Mouse (Mus musculus): ENCODE results near the gene Abhd14a. TPM values are rescaled to one million over a fixed set of nuclear protein-coding genes. Genes with fewer than 3 reads are reported as not detected.

The Abhd14a gene
- total and polyA plus RNA-seq, 2 experiments from 2014 or later: 54.4 to 84.1 TPM

GRCm38 (mm10) chr9:106481075-106481474 is 33.6 kb upstream of the Abhd14a start:
- no peak overlapping the region for H3K4me3 ChIP-seq (ENCODE audit: low read depth, low read length)
- H3K27me3 ChIP-seq (ENCODE audit: insufficient read depth, low read length): no peaks in the 10 kb centered on the region
- TF ChIP-seq CTCF (IDR thresholded peaks at IDR 0.05; ENCODE audit: low read depth): no peak
- DNase-seq (no peak), ATAC-seq (no peak)
- no peak overlapping the region for H3K9ac ChIP-seq
- H3K36me3 ChIP-seq (ENCODE audit: insufficient read depth): peaks cover 51% of the 10 kb centered on the region
- no peaks in the 10 kb centered on the region for H3K9me3 ChIP-seq (ENCODE audit: low read length)
- 96% methylated on average over 15 of the region's 15 CpGs for WGBS
- H3K4me2 ChIP-seq (ENCODE audit: low read depth): no peak overlapping the region
- H3K27ac ChIP-seq (ENCODE audit: low read depth, low read length): no peak overlapping the region
- peaks cover 5% of the 10 kb centered on the region; the same call in 1 of the 2 replicates for H3K4me1 ChIP-seq (ENCODE audit: insufficient read depth)

GRCm38 (mm10) chr9:106480541-106480940 is 33.1 kb upstream of the Abhd14a start:
- Histone ChIP-seq H3K4me1 (ENCODE audit: insufficient read depth) (peaks cover 5% of the 10 kb centered on the region; the same call in 1 of the 2 replicates), H3K36me3 (ENCODE audit: insufficient read depth) (peaks cover 46% of the 10 kb centered on the region), H3K9ac (no peak overlapping the region), H3K4me3 (ENCODE audit: low read depth, low read length) (no peak overlapping the region), H3K27ac (ENCODE audit: low read depth, low read length) (no peak overlapping the region), H3K27me3 (ENCODE audit: insufficient read depth, low read length) (no peaks in the 10 kb centered on the region), H3K9me3 (ENCODE audit: low read length) (no peaks in the 10 kb centered on the region), H3K4me2 (ENCODE audit: low read depth) (no peak overlapping the region)
- WGBS: 95% methylated on average over 7 of the region's 7 CpGs
- DNase-seq (no peak), ATAC-seq (no peak)
- TF ChIP-seq CTCF (IDR thresholded peaks at IDR 0.05; ENCODE audit: low read depth): no peak

- Histone ChIP-seq H3K9me3 (ENCODE audit: low read length) (no peaks in the 10 kb centered on the region), H3K36me3 (ENCODE audit: insufficient read depth) (peaks cover 22% of the 10 kb centered on the region), H3K4me3 (ENCODE audit: low read depth, low read length) (peak overlapping the region; percentile 47), H3K4me1 (ENCODE audit: insufficient read depth) (peaks cover 5% of the 10 kb centered on the region; the same call in 1 of the 2 replicates), H3K9ac (peak overlapping the region; percentile 63), H3K27ac (ENCODE audit: low read depth, low read length) (no peak overlapping the region), H3K27me3 (ENCODE audit: insufficient read depth, low read length) (no peaks in the 10 kb centered on the region), H3K4me2 (ENCODE audit: low read depth) (peak overlapping the region; percentile 85)
- TF ChIP-seq CTCF (IDR thresholded peaks at IDR 0.05; ENCODE audit: low read depth): no peak
- DNase-seq: no peak
- WGBS: 87% methylated on average over 9 of the region's 9 CpGs
- no peak for ATAC-seq
Observed at GRCm38 (mm10) chr9:106478101-106478500, 30.6 kb upstream of the Abhd14a start.

GRCm38 (mm10) chr9:106477649-106478048 is 30.2 kb upstream of the Abhd14a start:
- DNase-seq (no peak), ATAC-seq (no peak)
- WGBS: 4% methylated on average over 16 of the region's 16 CpGs
- Histone ChIP-seq H3K27ac (ENCODE audit: low read depth, low read length) (peak overlapping the region; percentile 37), H3K36me3 (ENCODE audit: insufficient read depth) (peaks cover 17% of the 10 kb centered on the region), H3K4me2 (ENCODE audit: low read depth) (peak overlapping the region; percentile 85), H3K4me1 (ENCODE audit: insufficient read depth) (peaks cover 5% of the 10 kb centered on the region; the same call in 1 of the 2 replicates), H3K27me3 (ENCODE audit: insufficient read depth, low read length) (no peaks in the 10 kb centered on the region), H3K9me3 (ENCODE audit: low read length) (no peaks in the 10 kb centered on the region), H3K9ac (peak overlapping the region; percentile 63), H3K4me3 (ENCODE audit: low read depth, low read length) (peak overlapping the region; percentile 47)
- no peak for TF ChIP-seq CTCF (IDR thresholded peaks at IDR 0.05; ENCODE audit: low read depth)

GRCm38 (mm10) chr9:106476924-106477484 is 29.5 kb upstream of the Abhd14a start, which contains the start of gene Parp3:
TSS of gene Parp3 (minus strand) at chr9:106476949.
- Histone ChIP-seq H3K4me3 (ENCODE audit: low read depth, low read length) (peak within 1 kb of the TSS; percentile 47), H3K4me2 (ENCODE audit: low read depth) (peak within 1 kb of the TSS; percentile 85), H3K27me3 (ENCODE audit: insufficient read depth, low read length) (no peaks in the 10 kb centered on the region), H3K36me3 (ENCODE audit: insufficient read depth) (peaks cover 14% of the 10 kb centered on the region), H3K27ac (ENCODE audit: low read depth, low read length) (peak within 1 kb of the TSS; percentile 37), H3K4me1 (ENCODE audit: insufficient read depth) (peaks cover 5% of the 10 kb centered on the region; the same call in 1 of the 2 replicates), H3K9me3 (ENCODE audit: low read length) (no peaks in the 10 kb centered on the region), H3K9ac (peak within 1 kb of the TSS; percentile 63)
- WGBS: under 1% methylated on average over 41 of the region's 41 CpGs
- peak; percentile 99 for ATAC-seq
- peak; percentile 99 for TF ChIP-seq CTCF (IDR thresholded peaks at IDR 0.05; ENCODE audit: low read depth)
- DNase-seq: peak; percentile 100

- Histone ChIP-seq H3K9me3 (ENCODE audit: low read length) (no peaks in the 10 kb centered on the region), H3K27me3 (ENCODE audit: insufficient read depth, low read length) (no peaks in the 10 kb centered on the region), H3K27ac (ENCODE audit: low read depth, low read length) (no peak overlapping the region), H3K9ac (no peak overlapping the region), H3K36me3 (ENCODE audit: insufficient read depth) (peaks cover 8% of the 10 kb centered on the region), H3K4me2 (ENCODE audit: low read depth) (peak overlapping the region; percentile 15), H3K4me3 (ENCODE audit: low read depth, low read length) (no peak overlapping the region), H3K4me1 (ENCODE audit: insufficient read depth) (peaks cover 5% of the 10 kb centered on the region; the same call in 1 of the 2 replicates)
- DNase-seq (peak; percentile 38), ATAC-seq (peak; percentile 8)
- WGBS: 31% methylated on average over 16 of the region's 16 CpGs
- no peak for TF ChIP-seq CTCF (IDR thresholded peaks at IDR 0.05; ENCODE audit: low read depth)
Observed at GRCm38 (mm10) chr9:106476002-106476923, 28.8 kb upstream of the Abhd14a start.

- no peaks in the 10 kb centered on the region for H3K27me3 ChIP-seq (ENCODE audit: insufficient read depth, low read length)
- peaks cover 2% of the 10 kb centered on the region; the same call in 1 of the 2 replicates for H3K36me3 ChIP-seq (ENCODE audit: insufficient read depth)
- no peak within 1 kb of the TSS for H3K9ac ChIP-seq
- 87% methylated on average over 10 of the region's 10 CpGs for WGBS
- H3K4me1 ChIP-seq (ENCODE audit: insufficient read depth): peaks cover 5% of the 10 kb centered on the region; the same call in 1 of the 2 replicates
- ATAC-seq (no peak), DNase-seq (no peak)
- no peak for TF ChIP-seq CTCF (IDR thresholded peaks at IDR 0.05; ENCODE audit: low read depth)
- H3K9me3 ChIP-seq (ENCODE audit: low read length): no peaks in the 10 kb centered on the region
- H3K4me2 ChIP-seq (ENCODE audit: low read depth): peak within 1 kb of the TSS; percentile 15
- no peak within 1 kb of the TSS for H3K4me3 ChIP-seq (ENCODE audit: low read depth, low read length)
- no peak within 1 kb of the TSS for H3K27ac ChIP-seq (ENCODE audit: low read depth, low read length)
Observed at GRCm38 (mm10) chr9:106475663-106476001, 28.2 kb upstream of the Abhd14a start, which contains the start of gene Rrp9. TSS of gene Rrp9 (plus strand) at chr9:106475963.
